Mouse (Mus musculus) heart, embryonic 13.5 days (tissue): ENCODE measurements around the gene Tmem175. TPM values are rescaled to one million over a fixed set of nuclear protein-coding genes. Genes with fewer than 3 reads are reported as not detected.
A peak's percentile ranks its signal among the peaks of the same experiment; 100 is the strongest.

Experiments
- ATAC-seq: fragments of 200-750 bp; cut with Nextera tagmentation; 2 replicates; pipeline ENCODE4 v1.8.0; 2017; ENCODE audit warnings: moderate TSS enrichment; ENCODE audit not compliant: insufficient number of reproducible peaks, low FRiP score, low TSS enrichment; ENCODE audit errors: extremely low read depth
- H3K27ac ChIP-seq: fragments of 300-500 bp; sonication (generic); replicated peaks from 2 replicates; pipeline ENCODE4 v1.5.1; 2015; ENCODE audit warnings: moderate library complexity, mild to moderate bottlenecking, inconsistent platforms
- H3K27me3 ChIP-seq: fragments of 300-500 bp; sonication (generic); replicated peaks from 2 replicates; pipeline ENCODE4 v1.6.1; 2015; ENCODE audit warnings: mild to moderate bottlenecking, inconsistent platforms
- H3K36me3 ChIP-seq: fragments of 300-500 bp; sonication (generic); 2 replicates; pipeline ENCODE4 v1.6.1; 2015; ENCODE audit warnings: mild to moderate bottlenecking, inconsistent platforms
- H3K4me1 ChIP-seq: fragments of 300-500 bp; sonication (generic); 2 replicates; pipeline ENCODE4 v1.6.1; 2015; ENCODE audit warnings: inconsistent platforms
- H3K4me2 ChIP-seq: fragments of 300-500 bp; sonication (generic); 2 replicates; pipeline ENCODE4 v1.6.1; 2015; ENCODE audit warnings: inconsistent platforms, mild to moderate bottlenecking, moderate library complexity
- H3K4me3 ChIP-seq: fragments of 300-500 bp; sonication (generic); 2 replicates; pipeline ENCODE4 v1.5.1; 2015; ENCODE audit warnings: moderate library complexity, mild to moderate bottlenecking, inconsistent platforms
- H3K9ac ChIP-seq: fragments of 300-500 bp; sonication (generic); 2 replicates; pipeline ENCODE4 v1.6.1; 2015; ENCODE audit warnings: inconsistent platforms, mild to moderate bottlenecking, moderate library complexity
- H3K9me3 ChIP-seq: fragments of 300-500 bp; sonication (generic); 2 replicates; pipeline ENCODE4 v1.6.1; 2016; ENCODE audit warnings: inconsistent platforms
- WGBS: fragments of 180-500 bp; shearing (Covaris S2); methylation state at CpG from one replicate; pipeline ENCODE4 v1.1.7; 2015; ENCODE audit warnings: mixed read lengths; 5-methylcytosine and 5-hydroxymethylcytosine counted together
- polyA plus RNA-seq: library from polyadenylated mRNA; unstranded; fragments of >200 nt; fragmentation: Nextera tagmentation; extraction: Ambion mirVana; gene quantifications from 2 replicates; pipeline ENCODE4 v1.2.1, GENCODE M21; 2015

Gene Tmem175
- polyA plus RNA-seq, 1 experiment from 2014 or later, result 17.9 TPM

GRCm38 (mm10) chr5:108668977-108669936, 39.7 kb downstream of the Tmem175 start, which contains the start of gene Dgkq:
TSS of gene Dgkq (minus strand) at chr5:108669672.
- Histone ChIP-seq H3K36me3 (peaks cover 31% of the 10 kb centered on the region), H3K4me1 (peaks cover 20% of the 10 kb centered on the region), H3K4me3 (peak within 1 kb of the TSS; percentile 66), H3K9ac (peak within 1 kb of the TSS; percentile 87), H3K27ac (peak within 1 kb of the TSS; percentile 88), H3K9me3 (no peaks in the 10 kb centered on the region), H3K4me2 (peak within 1 kb of the TSS; percentile 80), H3K27me3 (peaks cover 12% of the 10 kb centered on the region)
- WGBS, result 6% methylated on average over 43 of the region's 43 CpGs
- ATAC-seq, result peak; percentile 67

GRCm38 (mm10) chr5:108669986-108670385, 40.4 kb downstream of the Tmem175 start:
- WGBS, result 81% methylated on average over 9 of the region's 9 CpGs
- Histone ChIP-seq H3K27me3 (peaks cover 5% of the 10 kb centered on the region), H3K27ac (peak overlapping the region; percentile 88), H3K4me2 (peak overlapping the region; percentile 80), H3K9ac (peak overlapping the region; percentile 87), H3K4me3 (peak overlapping the region; percentile 66), H3K4me1 (peaks cover 20% of the 10 kb centered on the region), H3K36me3 (peaks cover 31% of the 10 kb centered on the region), H3K9me3 (no peaks in the 10 kb centered on the region)
- ATAC-seq, result no peak

GRCm38 (mm10) chr5:108670785-108671184, 41.2 kb downstream of the Tmem175 start:
- Histone ChIP-seq H3K27ac (no peak overlapping the region), H3K4me3 (no peak overlapping the region), H3K9ac (no peak overlapping the region), H3K4me1 (peaks cover 20% of the 10 kb centered on the region), H3K36me3 (peaks cover 31% of the 10 kb centered on the region), H3K4me2 (no peak overlapping the region), H3K9me3 (no peaks in the 10 kb centered on the region), H3K27me3 (no peaks in the 10 kb centered on the region)
- ATAC-seq, result no peak

GRCm38 (mm10) chr5:108671757-108672156, 42.2 kb downstream of the Tmem175 start:
- Histone ChIP-seq H3K27me3 (no peaks in the 10 kb centered on the region), H3K4me3 (no peak overlapping the region), H3K4me2 (no peak overlapping the region), H3K9me3 (no peaks in the 10 kb centered on the region), H3K9ac (no peak overlapping the region), H3K27ac (no peak overlapping the region), H3K4me1 (peaks cover 24% of the 10 kb centered on the region), H3K36me3 (peaks cover 31% of the 10 kb centered on the region)
- ATAC-seq, result no peak
- WGBS, result 89% methylated on average over 12 of the region's 12 CpGs

- Histone ChIP-seq H3K27ac (no peak overlapping the region), H3K4me1 (peaks cover 28% of the 10 kb centered on the region), H3K4me2 (no peak overlapping the region), H3K27me3 (no peaks in the 10 kb centered on the region), H3K36me3 (peaks cover 31% of the 10 kb centered on the region), H3K9ac (no peak overlapping the region), H3K9me3 (no peaks in the 10 kb centered on the region), H3K4me3 (no peak overlapping the region)
- 75% methylated on average over 2 of the region's 2 CpGs for WGBS
- no peak for ATAC-seq
These were observed 45.1 kb downstream of the Tmem175 start for GRCm38 (mm10) chr5:108674624-108675023.

- Histone ChIP-seq H3K4me3 (no peak within 1 kb of the TSS), H3K4me2 (no peak within 1 kb of the TSS), H3K36me3 (peaks cover 31% of the 10 kb centered on the region), H3K27ac (no peak within 1 kb of the TSS), H3K4me1 (peaks cover 21% of the 10 kb centered on the region), H3K9ac (no peak within 1 kb of the TSS; the same call in 1 of the 2 replicates), H3K27me3 (no peaks in the 10 kb centered on the region), H3K9me3 (no peaks in the 10 kb centered on the region)
- 69% methylated on average over 9 of the region's 9 CpGs for WGBS
- no peak for ATAC-seq
These were observed 45.8 kb downstream of the Tmem175 start, which contains the start of gene Slc26a1 for GRCm38 (mm10) chr5:108675251-108675816. TSS of gene Slc26a1 (minus strand) at chr5:108675569.

- no peaks in the 10 kb centered on the region for H3K9me3 ChIP-seq
- WGBS, result 13% methylated on average over 5 of the region's 5 CpGs
- ATAC-seq, result peak; percentile 9; the same call in 1 of the 2 replicates
- H3K27me3 ChIP-seq, result no peaks in the 10 kb centered on the region
- H3K36me3 ChIP-seq, result peaks cover 22% of the 10 kb centered on the region
- peak overlapping the region; percentile 50 for H3K4me3 ChIP-seq
- peak overlapping the region; percentile 75 for H3K4me2 ChIP-seq
- peak overlapping the region; percentile 77 for H3K27ac ChIP-seq
- peak overlapping the region; percentile 76 for H3K9ac ChIP-seq
- peaks cover 17% of the 10 kb centered on the region for H3K4me1 ChIP-seq
These were observed 47.4 kb downstream of the Tmem175 start for GRCm38 (mm10) chr5:108676772-108677498.

- Histone ChIP-seq H3K9me3 (no peaks in the 10 kb centered on the region), H3K27me3 (no peaks in the 10 kb centered on the region), H3K4me2 (peak overlapping the region; percentile 75), H3K27ac (peak overlapping the region; percentile 77), H3K4me3 (peak overlapping the region; percentile 50), H3K4me1 (peaks cover 17% of the 10 kb centered on the region), H3K9ac (peak overlapping the region; percentile 76), H3K36me3 (peaks cover 15% of the 10 kb centered on the region)
- peak; percentile 47; the same call in 1 of the 2 replicates for ATAC-seq
- 5% methylated on average over 25 of the region's 25 CpGs for WGBS
These were observed 48.2 kb downstream of the Tmem175 start for GRCm38 (mm10) chr5:108677605-108678295.

- H3K27me3 ChIP-seq, result no peaks in the 10 kb centered on the region
- H3K4me2 ChIP-seq, result no peak overlapping the region
- H3K4me3 ChIP-seq, result no peak overlapping the region
- H3K9me3 ChIP-seq, result no peaks in the 10 kb centered on the region
- no peak overlapping the region for H3K27ac ChIP-seq
- ATAC-seq, result no peak
- peaks cover 15% of the 10 kb centered on the region for H3K36me3 ChIP-seq
- WGBS, result 86% methylated on average over 6 of the region's 6 CpGs
- no peak overlapping the region for H3K9ac ChIP-seq
- H3K4me1 ChIP-seq, result peaks cover 17% of the 10 kb centered on the region
These were observed 48.8 kb downstream of the Tmem175 start for GRCm38 (mm10) chr5:108678296-108678854.

GRCm38 (mm10) chr5:108679909-108680308, 50.3 kb downstream of the Tmem175 start:
- Histone ChIP-seq H3K27ac (no peak overlapping the region), H3K9ac (no peak overlapping the region), H3K9me3 (no peaks in the 10 kb centered on the region), H3K4me1 (peaks cover 17% of the 10 kb centered on the region), H3K4me3 (no peak overlapping the region), H3K36me3 (peaks cover 16% of the 10 kb centered on the region), H3K4me2 (no peak overlapping the region), H3K27me3 (no peaks in the 10 kb centered on the region)
- no peak for ATAC-seq
- 44% methylated on average over 3 of the region's 3 CpGs for WGBS
